Comparison of ENCODE assay signal across 8 mouse cellular contexts in genomic region chr4:22490016-22490638, GRCm38 (mm10). TPM values are rescaled to one million over a fixed set of nuclear protein-coding genes. Genes with fewer than 3 reads are reported as not detected.
DNase-seq lines count a peak whose midpoint lies in the region; ATAC-seq and TF ChIP-seq lines count a peak whose summit lies in the region.

No protein-coding gene starts in this region.

- intact Hi-C loops in heart, adult 2 months (cut with DNase I), result no loop called here

- WGBS in heart, adult 2 months, result under 1% methylated on average over 36 of the region's 36 CpGs
- WGBS in limb, embryonic 14.5 days, result 1% methylated on average over 36 of the region's 36 CpGs

- H3K4me2 ChIP-seq in limb, embryonic 14.5 days (replicated peaks; ENCODE audit: low read depth, low read length, severe bottlenecking), result peak overlapping the region; percentile 96

- no peak for TF ChIP-seq EP300 in heart, adult 2 months (IDR thresholded peaks at IDR 0.05; ENCODE audit: insufficient read depth, low read depth, low read length)

- no peak overlapping the region for H3K27ac ChIP-seq in heart, adult 2 months
- no peak overlapping the region for H3K27ac ChIP-seq in limb, embryonic 14.5 days (replicated peaks; ENCODE audit: low read depth, low read length)

- H3K9ac ChIP-seq in heart, adult 2 months (ENCODE audit: low read depth, low read length), result no peak overlapping the region
- no peak overlapping the region for H3K9ac ChIP-seq in limb, embryonic 14.5 days (ENCODE audit: low read depth, low read length, severe bottlenecking)

- H3K4me1 ChIP-seq in heart, adult 2 months (ENCODE audit: control insufficient read depth, insufficient read depth, low read length), result no peaks in the 10 kb centered on the region
- H3K4me1 ChIP-seq in limb, embryonic 14.5 days (ENCODE audit: control insufficient read depth, insufficient read depth, low read length), result peaks cover 29% of the 10 kb centered on the region

- no peak for DNase-seq in heart, adult 2 months
- no peak for DNase-seq in heart, postnatal 4 days
- peak; percentile 67 for DNase-seq in ZHBTc4 (ENCODE audit: low read depth, low spot score)
- no peak for DNase-seq in limb, embryonic 14.5 days (ENCODE audit: low spot score)
- DNase-seq in retina, embryonic 14.5 days (ENCODE audit: low spot score), result peak; percentile 67
- DNase-seq in testis, postnatal 14 days (ENCODE audit: low spot score), result no peak

- H3K27me3 ChIP-seq in heart, adult 2 months (ENCODE audit: control insufficient read depth, insufficient read depth, low read length), result peaks cover 40% of the 10 kb centered on the region
- peaks cover 93% of the 10 kb centered on the region for H3K27me3 ChIP-seq in limb, embryonic 14.5 days (ENCODE audit: control insufficient read depth, insufficient read depth, low read length)

- no peaks in the 10 kb centered on the region for H3K79me2 ChIP-seq in heart, adult 2 months (replicated peaks; ENCODE audit: control insufficient read depth, insufficient read depth, low read length)

- no peaks in the 10 kb centered on the region for H3K9me3 ChIP-seq in limb, embryonic 14.5 days (ENCODE audit: control insufficient read depth, low read length)

- peak overlapping the region; percentile 30 for H3K4me3 ChIP-seq in heart, adult 2 months
- H3K4me3 ChIP-seq in limb, embryonic 14.5 days (replicated peaks; ENCODE audit: low read length), result peak overlapping the region; percentile 53

- no peak for TF ChIP-seq CTCF in heart, adult 2 months (IDR thresholded peaks at IDR 0.05)

- peak; percentile 3; the same call in 1 of the 2 replicates for ATAC-seq in frontal cortex, adult (ENCODE audit: low TSS enrichment)
- no peak for ATAC-seq in limb, embryonic 14.5 days (ENCODE audit: low FRiP score, low read depth)
- ATAC-seq in CD4-positive, CD25-positive, alpha-beta regulatory T cell, adult 4 months, result no peak

- H3K36me3 ChIP-seq in heart, adult 2 months (ENCODE audit: control insufficient read depth, insufficient read depth, low read length), result no peaks in the 10 kb centered on the region
- H3K36me3 ChIP-seq in limb, embryonic 14.5 days (ENCODE audit: control insufficient read depth, insufficient read depth, low read length), result no peaks in the 10 kb centered on the region

- no peak for TF ChIP-seq POLR2A in heart, adult 2 months (IDR thresholded peaks at IDR 0.05; ENCODE audit: insufficient read depth, low read depth, low read length)
- no peak for TF ChIP-seq POLR2A in limb, embryonic 14.5 days (IDR thresholded peaks at IDR 0.05; ENCODE audit: borderline replicate concordance, extremely low read depth, insufficient read depth, insufficient read length)

RNA-seq across cellular contexts. Expression of gene Pou3f2, which starts 2.0 kb away (rescaled TPM):
- not detected for total RNA-seq in heart, adult 2 months (2021)
- not detected in 2 replicates for polyA plus RNA-seq in heart, adult 2 months (2012; rRNA removed)
- not detected for total RNA-seq in heart, postnatal 4 days (2021)
- 0.31 and 0.46 TPM in 2 replicates for polyA plus RNA-seq in limb, embryonic 14.5 days (2012; rRNA removed)
- polyA plus RNA-seq in limb, embryonic 14.5 days (2014; fragmentation: Nextera tagmentation; extraction: Ambion mirVana), result 0.26 and 0.30 TPM in 2 replicates
- polyA plus RNA-seq in CD4-positive, CD25-positive, alpha-beta regulatory T cell, adult 4 months (2017; shearing (Covaris generic)), result under 1 TPM in 1 of 2 experiments, not detected in 1; 0.20 TPM

Comparison
In these comparisons a context has a peak if more than half of its experiments do, and no peak if none do; other contexts are left out.
1. DNase-seq: peak in ZHBTc4 (single experiment) and retina, embryonic 14.5 days (single experiment); none in heart, adult 2 months (0 of 2), heart, postnatal 4 days (single experiment), limb, embryonic 14.5 days (single experiment) and testis, postnatal 14 days (single experiment).